Mouse (Mus musculus): ENCODE results near the gene Atg10. TPM values are rescaled to one million over a fixed set of nuclear protein-coding genes. Genes with fewer than 3 reads are reported as not detected.

Gene Atg10
- polyA plus RNA-seq, 1 experiment from 2014 or later: 13.0 TPM

Other genes with a start within 250 kb of the Atg10 start
- gene Ssbp2, start 236.3 kb upstream of the Atg10 start, polyA plus RNA-seq (2014; fragmentation: Nextera tagmentation; extraction: Ambion mirVana): 179 and 190 TPM in 2 replicates

Data from forebrain, embryonic 11.5 days (tissue).